Mouse (Mus musculus) cerebellum, adult 18-20 months (tissue): ENCODE measurements at regions not wholly inside any gene's neighbourhood (a gene's known extent, or its start where the extent isn't known, plus 50 kb on each side); places are given as distances from the start of the nearest gene placed in this dataset.

Source experiments
- DNase-seq, 2 experiments: peaks; one replicate each; pipeline ENCODE4 v3.0.0; 2021

DNA sequence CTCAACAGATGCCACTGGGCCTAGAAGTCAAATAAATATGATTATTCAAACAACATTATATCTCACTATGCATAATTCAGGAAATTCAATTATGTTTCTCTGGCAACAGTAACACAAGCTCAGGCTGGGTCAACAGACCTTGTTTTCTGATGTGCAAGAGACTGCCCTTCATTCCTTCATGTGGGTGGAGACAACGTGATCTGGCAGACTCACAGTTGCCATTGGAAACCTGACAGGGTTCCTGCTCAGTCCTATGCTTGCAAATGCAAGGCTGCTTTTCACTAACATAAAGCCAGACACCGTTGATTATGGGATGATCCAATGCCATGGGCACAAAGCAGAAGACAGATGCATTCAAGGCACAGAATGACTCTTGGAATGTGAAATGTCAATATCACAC is 361.5 kb upstream of the Npvf start:
- no peak for DNase-seq

DNA sequence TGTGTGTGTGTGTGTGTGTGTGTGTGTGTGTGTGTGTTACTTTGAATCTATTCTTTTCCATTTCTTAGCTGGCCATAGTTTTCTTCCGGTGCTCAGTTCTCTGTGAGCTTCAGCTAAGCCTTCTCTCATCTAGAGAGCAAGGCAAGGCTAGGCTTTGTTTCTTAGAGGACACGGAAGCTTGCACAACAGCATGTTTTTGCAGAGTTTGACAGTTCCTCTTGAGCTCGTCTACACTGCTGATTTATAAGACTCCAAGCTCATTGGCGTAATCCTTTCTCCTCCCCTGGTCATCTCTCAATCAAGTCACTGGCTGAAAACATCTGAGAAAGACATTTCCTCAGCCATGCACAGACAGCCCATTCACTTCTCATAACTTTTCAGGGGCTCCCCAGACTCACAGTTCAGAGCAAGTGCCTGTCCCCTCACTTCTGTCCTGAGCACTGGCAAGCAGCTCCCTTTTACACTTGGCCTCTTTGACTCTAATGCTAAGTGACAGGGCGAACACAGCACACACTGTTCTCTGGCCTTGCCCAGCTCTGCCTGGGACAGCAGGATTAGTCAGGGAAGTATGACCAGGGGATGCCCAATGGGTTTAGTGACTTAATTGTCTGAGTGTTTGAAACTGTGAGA is 362.3 kb upstream of the Npvf start:
- no peak for DNase-seq

DNA sequence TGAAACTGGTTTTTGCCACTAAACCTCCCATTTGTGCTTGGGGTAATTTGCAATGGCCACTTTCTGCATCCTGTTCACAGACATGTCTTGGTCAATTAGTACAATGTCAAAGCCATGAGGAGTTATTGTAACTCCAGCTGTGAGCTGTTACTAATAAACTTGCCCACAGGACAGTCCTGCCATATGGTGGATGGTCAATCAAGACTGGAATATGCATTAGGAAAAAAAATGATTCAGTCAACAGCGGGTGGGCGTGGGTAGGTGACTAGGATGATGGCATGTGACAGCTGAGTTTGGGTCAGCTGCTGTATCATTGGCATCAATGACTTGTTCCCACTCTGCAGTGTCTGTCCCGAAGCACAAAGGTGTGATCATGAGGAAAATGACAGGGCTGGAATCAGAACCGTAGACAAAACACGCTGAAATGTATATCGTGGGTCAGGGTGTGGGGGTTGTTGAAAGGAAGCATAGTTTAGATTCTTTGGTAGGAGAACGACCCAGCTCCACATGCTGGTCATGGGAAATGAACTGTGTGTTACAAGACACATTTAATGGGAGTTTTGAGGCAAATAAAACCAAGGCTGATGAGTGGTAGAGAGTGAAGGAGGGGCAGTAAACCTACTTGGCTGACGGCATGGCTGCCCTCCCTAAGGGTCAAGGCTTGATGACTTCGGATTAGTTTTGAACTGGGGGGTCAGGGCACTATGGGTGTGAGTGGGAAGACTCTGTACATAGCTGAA is 363.2 kb upstream of the Npvf start:
- no peak for DNase-seq

DNA sequence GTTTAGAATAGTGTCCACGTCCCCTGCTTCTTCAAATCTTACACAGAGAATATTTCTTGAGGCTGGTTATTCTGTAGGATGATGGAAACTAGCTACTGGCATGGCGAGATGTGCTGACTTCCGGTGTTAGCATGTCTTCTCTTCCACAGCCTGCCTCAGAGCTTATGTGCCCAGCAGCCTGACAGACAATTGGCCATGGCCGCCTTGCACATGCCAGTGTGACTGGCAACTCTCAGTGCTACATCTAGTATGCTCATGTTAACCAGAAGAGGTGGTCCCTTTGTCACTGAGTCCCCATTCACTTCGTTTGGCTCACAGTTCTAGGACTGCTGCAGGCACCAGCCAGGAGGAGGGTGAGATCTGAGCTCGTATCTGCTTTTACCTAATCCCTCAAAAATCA is 367.0 kb upstream of the Npvf start:
- DNase-seq, result no peak

DNA sequence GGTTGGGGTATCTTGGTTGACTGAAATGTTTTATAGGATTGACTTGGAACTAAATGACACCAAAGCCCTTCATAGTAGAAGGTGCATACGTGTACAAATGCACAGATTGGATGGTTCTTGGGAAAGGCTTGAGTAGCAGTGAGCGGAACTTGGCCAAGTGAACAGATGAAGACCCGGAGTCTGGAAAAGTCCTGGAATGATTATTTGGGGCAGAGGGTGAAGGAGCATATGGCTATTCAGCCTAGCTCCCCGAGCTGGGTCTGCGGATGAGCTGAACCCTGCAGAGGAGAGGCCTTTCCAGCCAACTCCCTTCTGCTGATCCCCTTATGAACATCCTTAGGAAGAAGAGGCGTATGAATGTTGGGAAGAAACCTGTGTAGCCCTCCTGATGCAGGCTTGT is 369.1 kb upstream of the Npvf start:
- DNase-seq, result no peak

DNA sequence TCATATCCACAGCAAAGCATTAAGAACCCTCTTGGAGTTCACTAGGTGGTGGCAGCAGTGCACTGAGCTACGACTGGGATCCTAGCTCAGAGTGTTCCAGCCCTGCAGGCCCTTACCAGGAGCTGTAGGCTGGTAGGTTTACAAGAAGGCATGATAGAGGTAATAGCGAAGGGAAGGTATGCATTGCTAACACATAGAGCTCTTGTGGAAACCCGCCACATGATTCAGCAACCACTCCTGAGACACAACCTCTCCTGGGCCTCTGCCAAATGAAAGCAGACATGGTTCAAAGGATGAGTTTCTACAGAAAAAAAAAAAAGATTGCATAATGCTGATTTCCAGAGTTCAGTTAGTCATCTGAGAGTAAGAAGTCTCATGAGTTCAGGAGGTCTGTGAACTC is 370.5 kb upstream of the Npvf start:
- DNase-seq, result no peak

DNA sequence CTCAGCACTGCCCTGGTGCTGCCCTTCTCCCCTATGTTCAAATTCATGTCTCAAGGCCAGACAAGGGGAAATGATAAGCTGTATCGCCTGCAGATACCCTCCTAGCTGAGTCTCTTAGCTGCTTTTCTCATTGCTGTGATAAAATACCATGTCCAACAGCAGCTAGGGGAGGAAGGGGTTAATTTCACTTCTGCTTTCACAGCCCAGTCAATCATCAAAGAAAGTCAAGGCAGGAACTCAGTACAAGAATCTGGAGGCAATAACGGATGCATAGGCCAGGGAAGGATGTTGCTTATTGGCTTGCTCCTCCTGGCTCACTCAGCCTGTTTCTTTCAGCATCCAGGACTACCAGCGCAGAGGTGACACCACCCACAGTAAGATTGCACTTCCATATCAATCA is 371.2 kb upstream of the Npvf start:
- no peak for DNase-seq

DNA sequence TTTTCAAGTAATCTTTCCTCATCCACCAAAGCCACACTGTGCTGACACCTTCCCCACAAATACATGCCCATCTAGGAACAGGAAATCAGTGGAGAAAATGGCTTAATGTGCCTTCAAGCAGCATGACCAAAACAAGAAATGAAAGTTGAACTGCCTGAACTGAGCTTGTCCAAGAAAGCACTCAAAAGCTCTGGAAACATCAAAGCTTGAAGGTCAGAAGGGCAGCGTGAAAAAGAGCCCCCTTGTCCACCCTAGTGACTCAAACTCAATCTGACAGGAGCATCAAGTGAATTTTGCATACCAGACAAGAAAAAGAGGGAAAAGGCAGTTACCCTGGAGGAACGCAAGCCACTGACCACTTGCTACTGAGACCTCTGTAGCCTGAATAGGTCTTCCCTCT is 373.1 kb upstream of the Npvf start:
- DNase-seq, result no peak

DNA sequence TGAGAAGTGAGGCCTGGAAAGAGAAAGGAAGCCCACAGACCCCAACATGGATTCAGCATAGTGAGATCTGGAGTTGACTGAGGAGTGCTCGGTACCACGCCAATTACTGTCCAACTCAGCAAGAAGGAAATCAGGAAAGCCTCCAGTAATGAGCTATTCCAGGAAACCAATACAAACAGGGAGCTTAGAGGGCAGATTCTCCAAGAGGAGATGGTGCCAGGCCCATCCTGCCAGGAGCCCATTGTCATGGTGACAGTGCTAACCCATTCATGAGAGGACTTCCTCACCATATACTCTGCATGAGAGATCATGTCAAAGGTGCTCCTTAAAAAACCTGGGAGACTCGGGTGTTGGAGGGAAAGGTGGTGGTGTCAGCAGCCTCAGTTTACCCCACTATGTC is 375.3 kb upstream of the Npvf start:
- no peak for DNase-seq

DNA sequence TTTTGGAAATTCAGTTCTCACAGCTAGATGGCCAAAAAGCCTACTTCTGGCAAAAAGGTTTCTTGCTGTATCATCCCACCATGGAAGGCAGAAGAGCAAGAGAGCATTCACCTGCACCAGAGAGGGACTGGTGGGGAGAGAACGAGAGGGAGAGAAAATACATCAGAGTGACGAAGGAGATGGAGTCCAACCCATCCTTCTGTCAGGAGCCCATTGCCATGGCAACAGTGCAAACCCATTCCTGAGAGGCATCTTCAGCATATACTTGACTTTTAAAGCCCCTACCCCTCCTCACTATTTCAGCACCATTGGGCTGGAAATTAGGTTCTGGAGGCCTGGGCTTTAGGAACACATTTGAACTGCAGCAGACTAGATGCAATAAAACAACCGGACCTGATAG is 375.7 kb upstream of the Npvf start:
- DNase-seq, result no peak

DNA sequence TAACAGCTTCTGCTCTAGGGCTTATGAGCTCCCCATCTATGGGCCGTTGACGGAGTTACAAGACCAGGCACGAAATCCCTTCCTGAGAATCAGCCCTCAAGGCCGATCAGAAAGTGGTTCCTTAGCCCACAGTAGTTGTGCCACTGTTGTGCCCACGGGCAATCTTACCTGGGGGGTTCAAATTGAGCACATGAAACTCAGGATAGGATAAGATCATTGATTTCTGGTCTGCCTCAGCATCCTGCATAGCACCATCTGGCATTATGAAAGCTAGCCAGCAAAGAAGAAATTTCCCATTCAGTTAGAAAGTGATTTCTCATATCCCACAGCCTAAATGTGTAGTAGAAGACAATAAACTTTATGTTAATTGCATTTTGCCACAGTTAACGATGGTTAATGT is 379.6 kb upstream of the Npvf start:
- DNase-seq, result no peak

DNA sequence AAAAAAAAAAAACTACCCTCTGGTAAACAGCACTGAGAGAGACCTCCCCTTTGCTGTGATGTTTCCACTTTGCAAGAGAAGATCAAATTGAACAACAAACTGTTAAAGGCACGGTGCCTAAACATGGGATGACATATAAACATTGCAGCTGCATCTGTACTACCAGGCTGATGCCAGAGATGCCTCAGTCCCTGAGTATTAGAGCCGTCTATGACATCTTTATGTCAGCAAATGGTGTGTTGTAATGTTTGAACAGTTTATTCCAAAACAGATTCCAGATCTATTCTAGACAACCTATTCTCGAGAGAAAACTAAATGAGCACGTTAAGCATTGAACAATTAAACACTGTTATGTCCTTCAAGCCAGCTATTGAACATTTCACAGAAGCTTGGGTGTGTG is 381.8 kb upstream of the Npvf start:
- DNase-seq, result no peak

DNA sequence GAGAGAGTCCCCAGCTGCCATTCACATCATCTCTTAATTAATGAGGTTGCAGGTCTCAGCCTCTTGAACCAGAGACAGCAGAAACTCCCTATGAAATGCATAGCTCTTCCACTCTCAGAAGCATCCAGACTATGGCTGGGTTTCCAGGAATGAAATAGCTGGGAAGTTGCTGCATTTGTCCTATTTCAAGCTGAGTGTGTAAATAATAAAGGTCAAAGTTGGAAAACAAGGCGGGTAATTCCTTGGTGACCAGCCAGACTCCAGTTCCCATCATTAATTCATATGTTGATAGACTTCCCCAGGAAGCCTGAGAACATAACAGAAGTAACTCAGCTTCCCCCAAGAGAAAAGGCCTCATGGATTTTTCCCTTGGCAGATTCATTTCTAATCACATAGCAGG is 382.3 kb upstream of the Npvf start:
- DNase-seq, result no peak

DNA sequence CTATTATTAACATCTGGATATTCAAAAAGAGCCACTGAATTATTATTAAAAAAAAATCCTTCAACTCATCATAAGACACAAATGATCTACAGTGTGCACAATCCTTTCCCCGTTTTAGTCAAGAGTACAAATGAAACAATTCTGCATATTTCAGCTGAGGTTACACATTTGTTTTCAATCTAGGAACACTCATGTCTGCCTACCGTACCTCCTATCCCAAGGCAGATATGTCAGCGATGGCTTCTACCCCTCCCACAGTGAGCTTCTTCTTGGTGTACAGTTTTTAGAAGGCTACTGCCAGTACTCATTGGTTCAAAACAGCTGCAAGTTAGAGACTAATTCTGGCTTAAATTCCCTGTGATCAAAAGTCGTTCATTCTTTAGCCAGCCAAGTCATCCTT is 382.7 kb upstream of the Npvf start:
- no peak for DNase-seq

DNA sequence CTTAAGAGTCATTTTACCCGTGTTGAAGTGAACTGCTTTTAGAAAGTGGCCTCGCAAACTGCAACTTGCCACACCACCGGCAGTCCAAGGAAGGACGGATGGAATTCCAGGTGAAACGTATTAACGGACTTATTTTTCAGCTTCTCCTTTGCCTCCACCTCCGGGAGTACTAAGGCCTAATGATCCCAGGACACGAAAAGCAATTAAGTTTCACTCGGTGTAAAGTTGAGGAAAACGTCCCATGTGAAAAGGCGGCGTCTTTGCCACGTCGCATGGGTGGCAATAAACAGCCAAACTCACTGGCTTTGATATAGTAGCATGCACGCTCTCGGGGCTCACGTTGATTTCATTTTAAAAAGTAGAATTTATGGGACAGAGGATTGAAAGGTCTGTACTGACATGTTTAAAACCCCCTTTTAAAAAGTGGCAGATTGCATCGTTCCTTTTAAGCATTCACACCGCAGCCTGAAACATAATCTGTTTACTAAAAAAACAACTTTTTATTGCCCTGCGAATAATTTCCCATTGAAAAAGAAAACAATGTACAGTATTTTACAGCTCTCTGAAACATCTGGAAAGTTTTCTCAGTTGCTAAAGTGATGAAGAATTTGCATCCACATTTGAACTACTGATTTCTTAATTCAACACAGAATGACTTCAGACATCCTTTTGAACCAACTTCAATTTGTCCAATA is 385.4 kb upstream of the Npvf start:
- DNase-seq, result no peak

DNA sequence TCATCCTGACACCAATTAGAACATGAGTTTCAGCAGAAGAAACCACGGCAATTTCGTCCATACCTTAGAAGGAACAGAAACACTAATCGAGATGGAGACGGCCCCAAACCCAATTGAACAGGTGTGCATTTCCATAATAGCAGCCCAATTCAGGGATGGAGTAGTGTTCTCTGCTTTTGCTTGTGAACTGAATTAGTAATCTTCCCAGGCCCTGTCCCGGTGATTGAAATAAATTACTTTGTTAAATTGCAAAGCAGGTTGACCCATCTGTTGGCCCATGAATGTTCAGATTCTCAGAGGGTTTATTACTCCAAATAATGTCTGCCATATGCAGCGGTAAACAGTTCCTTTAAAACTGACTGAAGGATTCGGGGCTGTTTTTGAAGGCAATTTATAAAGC is 388.5 kb upstream of the Nfe2l3 start:
- no peak for DNase-seq

DNA sequence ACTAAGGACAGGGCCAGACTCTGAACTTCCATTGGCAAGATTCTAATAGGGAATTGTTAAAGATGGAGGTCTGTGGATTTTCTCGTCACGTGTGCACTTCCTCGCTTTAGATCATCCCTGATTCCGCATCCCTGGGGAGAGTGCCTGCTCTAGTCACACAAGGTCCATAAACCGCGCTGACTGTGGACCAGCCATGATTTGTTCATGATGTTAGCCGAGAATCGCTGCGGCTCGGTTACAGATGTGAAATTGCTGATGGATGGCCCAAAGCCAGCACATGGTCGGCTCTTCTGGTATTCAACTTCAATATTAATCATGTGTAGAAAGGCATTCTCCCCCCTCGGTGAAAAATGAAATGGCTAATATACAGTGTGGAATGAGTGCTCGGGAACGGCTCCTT is 387.6 kb upstream of the Nfe2l3 start:
- DNase-seq, result no peak

DNA sequence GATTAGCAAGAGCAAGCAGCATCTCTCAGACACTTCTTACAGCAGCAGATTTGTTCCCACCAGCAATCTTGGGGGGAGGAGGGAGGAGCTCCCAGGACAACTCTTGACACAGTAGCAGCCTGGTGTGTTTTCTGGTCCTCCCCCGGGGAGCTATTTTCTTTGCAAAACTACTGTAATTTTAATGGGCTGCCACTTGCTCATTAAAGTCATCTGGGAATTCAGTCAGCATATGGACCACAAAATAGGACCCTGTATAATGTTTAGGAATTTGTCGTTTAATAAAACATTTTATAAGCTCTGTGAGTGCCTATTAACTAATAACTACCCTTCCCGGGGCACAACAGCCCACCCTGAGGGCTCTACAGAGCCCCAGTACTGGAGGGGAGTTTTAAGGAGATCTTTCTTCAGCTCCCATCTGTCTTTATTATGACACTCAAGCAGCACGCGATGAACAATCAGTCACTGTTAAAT is 380.0 kb upstream of the Nfe2l3 start:
- DNase-seq, result no peak

DNA sequence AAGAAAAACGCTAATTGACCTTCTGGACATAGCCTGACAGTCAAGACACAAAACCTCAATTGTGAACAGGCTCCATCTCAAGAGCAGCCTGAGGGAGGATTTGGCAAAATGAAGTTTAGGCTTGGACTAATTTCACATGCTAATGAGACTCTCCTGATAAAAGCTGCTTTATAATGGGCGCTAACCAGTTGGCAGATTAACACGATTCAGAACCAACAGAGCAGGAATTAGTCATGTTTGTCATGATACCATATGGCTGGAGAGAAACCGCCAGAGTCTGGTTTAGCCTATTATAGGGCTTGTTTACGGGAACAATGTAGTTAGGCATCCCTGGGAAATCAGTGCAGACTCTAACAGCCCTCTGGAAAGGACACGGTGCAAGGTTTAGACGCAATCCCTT is 375.2 kb upstream of the Nfe2l3 start:
- DNase-seq, result peak in 1 of 2 experiments; percentile 6

DNA sequence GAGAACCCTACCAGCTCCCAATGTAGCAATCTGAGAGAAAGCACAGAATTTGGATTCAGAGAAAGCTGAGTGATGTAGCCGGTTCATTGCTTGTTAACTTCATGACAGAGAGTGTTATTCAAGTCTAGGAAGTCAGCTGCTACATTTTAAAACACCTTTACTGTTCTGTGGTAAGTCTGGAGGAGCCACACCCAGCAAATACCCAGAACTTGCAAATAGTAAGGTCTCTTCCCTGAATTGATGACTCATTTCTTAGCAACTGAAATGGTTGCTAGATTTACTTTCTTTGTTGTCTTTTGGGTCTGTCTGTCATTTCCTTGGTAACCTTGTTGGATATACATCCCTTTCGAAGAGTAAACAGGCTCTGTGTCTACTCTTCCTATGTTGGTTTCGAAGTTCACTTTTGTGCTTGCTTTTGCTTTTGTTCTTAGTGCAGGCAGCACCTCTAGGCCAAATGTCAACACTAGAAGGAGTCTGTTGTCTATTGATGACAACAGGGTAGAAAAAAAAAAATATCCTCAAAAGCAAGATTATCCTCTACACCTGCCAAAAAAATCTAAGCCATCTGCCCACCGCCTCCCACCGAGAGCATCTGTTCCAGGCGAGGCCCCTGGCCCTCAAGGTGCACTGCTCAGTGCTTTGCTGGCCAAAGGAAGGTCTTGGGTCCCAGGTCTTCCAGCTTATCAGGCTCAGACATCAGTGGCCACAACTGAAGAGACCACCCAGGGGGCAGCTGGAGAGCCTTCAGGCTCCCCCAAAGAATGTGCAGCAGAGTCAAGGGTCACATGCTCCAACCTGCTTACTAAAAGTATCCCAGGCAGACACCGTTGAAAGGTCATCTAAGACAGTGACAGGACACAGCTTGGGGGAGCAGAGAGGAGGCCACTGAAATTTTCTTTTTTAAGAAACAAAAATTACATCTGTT is 372.3 kb upstream of the Nfe2l3 start:
- no peak for DNase-seq

DNA sequence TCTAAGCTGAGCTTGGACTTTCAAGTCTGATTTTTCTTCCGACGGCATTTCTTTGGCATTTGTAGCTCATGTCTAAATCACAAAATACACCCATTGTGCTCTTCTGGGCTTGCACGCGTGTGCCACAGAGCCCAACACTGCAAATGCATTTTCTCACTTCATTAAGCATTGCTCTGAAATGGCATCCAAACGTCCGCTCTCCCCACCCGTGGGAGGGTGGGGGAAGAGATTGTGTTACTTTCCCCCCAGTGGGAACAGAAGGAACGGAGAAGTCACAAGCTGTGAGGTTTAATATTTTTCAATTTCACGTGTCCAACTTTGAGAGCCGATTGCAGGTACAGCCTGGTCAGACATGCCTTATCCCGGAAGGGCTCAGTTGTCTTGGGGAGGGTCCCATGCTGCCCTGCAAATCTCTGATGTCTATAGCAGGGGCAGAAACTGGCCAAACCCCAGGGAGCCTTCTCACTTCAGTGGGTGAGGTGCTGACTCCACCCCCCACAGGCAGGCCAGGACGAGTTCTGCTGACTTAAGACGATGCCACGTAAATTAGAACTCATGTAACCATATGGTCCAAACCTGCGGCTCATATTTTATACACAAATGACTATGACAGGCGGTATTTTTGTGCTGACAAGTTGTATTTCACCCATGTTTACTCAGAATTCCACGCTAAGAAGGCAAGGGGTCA is 371.5 kb upstream of the Nfe2l3 start:
- no peak for DNase-seq

DNA sequence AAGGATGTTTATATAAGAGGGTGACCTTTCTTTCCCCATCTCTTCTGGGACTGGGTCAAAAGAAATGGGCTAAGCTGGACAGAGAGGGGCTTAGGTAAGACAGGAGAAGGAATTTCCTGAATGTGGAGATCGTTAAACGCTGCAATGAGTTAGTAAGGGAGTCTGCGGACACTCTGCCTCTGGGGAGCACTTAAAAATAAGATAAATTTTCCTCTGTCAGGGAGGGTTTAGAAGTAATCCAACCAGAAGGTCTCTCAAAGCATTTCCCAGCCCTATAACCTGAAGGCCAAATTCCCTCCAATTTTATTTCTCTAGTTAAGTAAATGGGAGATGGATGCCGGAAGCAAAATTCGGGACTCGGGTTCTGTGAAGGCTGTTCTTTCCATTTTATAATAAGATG is 367.3 kb upstream of the Nfe2l3 start:
- DNase-seq, result no peak

DNA sequence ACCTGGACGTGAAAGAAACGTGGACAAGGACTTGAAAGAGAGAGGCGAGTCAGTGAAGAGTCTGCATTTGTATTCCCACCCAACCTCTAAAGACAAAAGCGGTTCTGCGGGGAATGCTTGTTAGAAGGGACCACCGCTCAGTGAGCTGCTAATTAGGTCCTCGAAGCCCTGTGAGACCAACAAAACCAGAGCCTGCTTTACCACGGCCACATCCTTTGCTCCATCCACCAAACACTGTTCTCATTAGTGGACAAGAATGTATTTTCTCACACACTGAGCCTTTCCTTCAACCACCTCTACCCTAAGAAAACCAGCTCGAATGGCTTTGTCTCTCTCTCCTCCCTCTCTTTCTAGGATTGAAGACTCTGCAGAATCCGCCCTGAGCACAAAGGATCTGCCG is 365.1 kb upstream of the Nfe2l3 start:
- no peak for DNase-seq
